Mouse (Mus musculus): Measurements from ENCODE around the gene Prpf40b.
"Not testable (repeated sequence)": the region's sequence is repeated elsewhere in the genome, so short reads cannot be mapped to it uniquely, and the experiment has no call there.

Prpf40b gene

GRCm38 (mm10) chr15:99294813-99295374 lies at the start of gene Prpf40b:
TSS of gene Prpf40b (plus strand) at chr15:99295087.
- peak; percentile 90 for DNase-seq (ENCODE audit: low spot score)

GRCm38 (mm10) chr15:99246736-99247135 lies 48.2 kb upstream of the Prpf40b start:
- DNase-seq (ENCODE audit: low spot score) = not testable (repeated sequence)

GRCm38 (mm10) chr15:99248972-99249371 lies 45.9 kb upstream of the Prpf40b start:
- DNase-seq (ENCODE audit: low spot score) = no peak

- DNase-seq (ENCODE audit: low spot score) = no peak
Observed at GRCm38 (mm10) chr15:99249938-99250337, 44.9 kb upstream of the Prpf40b start.

GRCm38 (mm10) chr15:99251111-99251510 lies 43.8 kb upstream of the Prpf40b start:
- not testable (repeated sequence) for DNase-seq (ENCODE audit: low spot score)

- DNase-seq (ENCODE audit: low spot score) = peak; percentile 92
Observed at GRCm38 (mm10) chr15:99251626-99252380, 43.1 kb upstream of the Prpf40b start, which contains the start of gene Mcrs1. TSS of gene Mcrs1 (minus strand) at chr15:99251961.

GRCm38 (mm10) chr15:99252381-99253174 lies 42.3 kb upstream of the Prpf40b start:
- DNase-seq (ENCODE audit: low spot score) = no peak

- DNase-seq (ENCODE audit: low spot score) = not testable (repeated sequence)
Observed at GRCm38 (mm10) chr15:99253175-99253479, 41.8 kb upstream of the Prpf40b start.

GRCm38 (mm10) chr15:99253772-99254171 lies 41.1 kb upstream of the Prpf40b start:
- no peak for DNase-seq (ENCODE audit: low spot score)

GRCm38 (mm10) chr15:99254477-99255005 lies 40.3 kb upstream of the Prpf40b start:
- DNase-seq (ENCODE audit: low spot score) = no peak

GRCm38 (mm10) chr15:99255241-99255749 lies 39.6 kb upstream of the Prpf40b start:
- no peak for DNase-seq (ENCODE audit: low spot score)

GRCm38 (mm10) chr15:99259167-99259729 lies 35.6 kb upstream of the Prpf40b start:
- DNase-seq (ENCODE audit: low spot score) = no peak

GRCm38 (mm10) chr15:99259730-99260252 lies 35.1 kb upstream of the Prpf40b start:
- DNase-seq (ENCODE audit: low spot score) = no peak

GRCm38 (mm10) chr15:99262702-99263101 lies 32.2 kb upstream of the Prpf40b start:
- DNase-seq (ENCODE audit: low spot score) = no peak

- DNase-seq (ENCODE audit: low spot score) = no peak
Observed at GRCm38 (mm10) chr15:99264363-99264762, 30.5 kb upstream of the Prpf40b start.

- DNase-seq (ENCODE audit: low spot score) = no peak
Observed at GRCm38 (mm10) chr15:99265679-99266078, 29.2 kb upstream of the Prpf40b start.

GRCm38 (mm10) chr15:99276095-99276494 lies 18.8 kb upstream of the Prpf40b start:
- DNase-seq (ENCODE audit: low spot score) = no peak

- DNase-seq (ENCODE audit: low spot score) = no peak
Observed at GRCm38 (mm10) chr15:99278271-99278670, 16.6 kb upstream of the Prpf40b start.

- no peak for DNase-seq (ENCODE audit: low spot score)
Observed at GRCm38 (mm10) chr15:99283456-99283855, 11.4 kb upstream of the Prpf40b start.

- no peak for DNase-seq (ENCODE audit: low spot score)
Observed at GRCm38 (mm10) chr15:99284527-99285188, 10.2 kb upstream of the Prpf40b start.

- no peak for DNase-seq (ENCODE audit: low spot score)
Observed at GRCm38 (mm10) chr15:99285189-99285535, 9.7 kb upstream of the Prpf40b start.

Measured in ovary, postnatal 10 days (tissue).